Mouse (Mus musculus): ENCODE data around the gene Mars. TPM values are rescaled to one million over a fixed set of nuclear protein-coding genes. Genes with fewer than 3 reads are reported as not detected.
"Not testable (repeated sequence)": the region's sequence is repeated elsewhere in the genome, so short reads cannot be mapped to it uniquely, and the experiment has no call there.

Gene Mars
- total RNA-seq, 2 experiments from 2014 or later = 59.1 to 61.5 TPM

DNA sequence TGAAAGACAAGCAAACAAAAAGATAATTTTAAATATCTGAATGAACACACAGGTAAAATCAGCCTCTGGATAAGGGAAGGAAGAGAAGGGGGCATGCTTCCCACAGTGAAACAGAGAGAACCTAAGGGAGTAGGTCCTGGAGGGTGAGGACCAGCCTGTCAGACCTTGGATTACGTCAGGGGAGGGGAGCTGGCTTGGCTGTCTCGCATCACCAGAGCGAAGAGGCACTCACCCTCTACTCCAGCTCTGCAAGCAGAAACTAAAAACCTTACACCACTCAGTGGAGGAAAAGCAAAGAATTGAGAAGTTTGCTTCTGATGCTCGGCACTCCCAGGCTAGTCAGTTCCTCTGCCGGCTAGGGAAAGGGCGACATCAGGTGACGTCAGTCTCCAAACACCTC is 8.4 kb upstream of the Mars start:
- intact Hi-C loops (cut with DNase I) = no loop called here
- DNase-seq (ENCODE audit: low spot score in 2 of 2) = no peak

DNA sequence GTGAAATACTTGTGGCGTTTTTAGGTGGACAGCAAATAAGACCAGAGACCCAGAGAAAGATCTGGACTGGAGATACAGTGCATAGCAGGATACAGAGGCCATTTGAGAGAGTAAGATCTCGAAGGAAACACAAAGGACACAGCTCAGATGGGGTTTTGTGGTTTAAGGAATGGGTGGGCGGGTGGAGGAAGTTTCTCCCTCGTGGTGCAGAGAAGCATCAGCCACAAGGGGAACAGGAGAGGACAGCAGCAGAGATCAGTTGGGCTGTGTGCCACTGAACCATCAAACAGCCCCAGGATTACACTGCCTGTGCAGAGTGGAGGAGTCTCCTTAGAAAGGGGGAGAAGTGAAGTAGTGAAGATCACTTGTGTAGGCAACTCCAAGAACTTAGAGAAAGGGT is 6.4 kb upstream of the Mars start:
- DNase-seq (ENCODE audit: low spot score in 2 of 2) = no peak
- intact Hi-C loops (cut with DNase I) = no loop called here

GRCm38 (mm10) chr10:127317277-127317676 is 5.7 kb upstream of the Mars start:
- no peak for DNase-seq (ENCODE audit: low spot score in 2 of 2)
- intact Hi-C loops (cut with DNase I) = no loop called here

GRCm38 (mm10) chr10:127314950-127315349 is 3.4 kb upstream of the Mars start:
- intact Hi-C loops (cut with DNase I); DNase-seq (ENCODE audit: low spot score in 2 of 2): not testable (repeated sequence)

- intact Hi-C loops (cut with DNase I); DNase-seq (ENCODE audit: low spot score in 2 of 2): not testable (repeated sequence)
These were observed 1.9 kb upstream of the Mars start for GRCm38 (mm10) chr10:127313516-127313915.

GRCm38 (mm10) chr10:127312858-127313257 is 1.3 kb upstream of the Mars start:
- no peak for DNase-seq (ENCODE audit: low spot score in 2 of 2)
- intact Hi-C loops (cut with DNase I) = no loop called here

DNA sequence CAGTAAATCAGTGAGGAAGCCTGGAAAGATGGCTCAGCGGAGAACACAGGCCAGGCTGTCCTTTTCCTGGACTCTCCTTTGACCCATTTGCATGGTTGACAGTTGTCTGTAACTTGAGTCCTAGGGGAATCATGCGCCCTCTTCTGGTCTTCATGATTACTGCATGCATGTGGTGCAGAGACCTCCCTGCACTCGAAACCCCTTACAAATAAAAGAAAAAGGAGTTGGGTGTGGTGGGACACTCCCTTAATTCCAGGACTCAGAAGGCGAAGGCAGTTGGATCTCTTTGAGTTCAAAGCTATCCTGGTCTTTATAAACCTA is 730 bp upstream of the Mars start:
- peak; percentile 77 to 83 for DNase-seq (ENCODE audit: low spot score in 2 of 2)
- intact Hi-C loops (cut with DNase I) = no loop called here

DNA sequence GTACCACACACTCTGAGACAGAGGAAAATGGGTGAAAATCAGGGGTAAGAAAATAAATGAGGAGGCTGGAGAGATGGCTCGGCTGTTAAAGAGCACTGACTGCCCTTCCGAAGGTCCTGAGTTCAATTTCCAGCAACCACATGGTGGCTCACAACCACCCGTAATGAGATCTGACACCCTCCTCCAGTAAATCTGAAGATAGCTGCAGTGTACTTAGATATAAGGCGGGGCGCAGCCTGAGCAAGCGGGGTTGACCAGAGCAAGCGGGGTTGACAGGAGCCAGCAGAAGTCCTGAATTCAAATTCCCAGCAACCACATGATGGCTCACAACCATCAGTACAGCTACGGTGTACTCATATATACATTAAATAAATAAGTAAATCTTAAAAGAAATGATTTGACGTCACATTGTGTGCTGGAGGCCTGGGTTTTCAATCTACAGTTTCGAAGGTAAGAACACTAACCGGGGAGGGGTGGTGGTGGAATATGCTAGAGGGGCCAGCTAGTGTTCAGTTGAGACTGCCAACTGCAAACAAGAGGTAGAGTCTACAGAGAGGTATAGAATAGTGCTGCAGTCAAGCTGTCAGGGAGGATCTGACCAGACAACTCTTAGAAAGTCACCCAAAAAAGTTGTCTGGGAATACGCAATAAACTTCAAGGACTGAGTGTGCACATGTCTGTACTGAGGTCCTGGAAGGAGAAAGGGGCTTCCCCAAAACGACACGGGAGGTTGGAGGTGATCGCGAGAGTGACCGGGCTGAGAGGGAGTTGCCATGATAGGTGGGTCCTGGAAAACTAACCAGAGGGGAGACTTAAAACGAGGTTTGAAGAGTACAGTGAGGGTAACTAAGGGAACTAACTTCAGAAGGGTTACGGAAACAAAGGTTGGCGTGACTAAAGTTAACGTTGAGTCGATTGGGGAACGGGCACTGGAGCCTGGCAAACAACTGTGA is 787 bp downstream of the Mars start:
- no peak for DNase-seq (ENCODE audit: low spot score in 2 of 2)
- intact Hi-C loops (cut with DNase I) = no loop called here

DNA sequence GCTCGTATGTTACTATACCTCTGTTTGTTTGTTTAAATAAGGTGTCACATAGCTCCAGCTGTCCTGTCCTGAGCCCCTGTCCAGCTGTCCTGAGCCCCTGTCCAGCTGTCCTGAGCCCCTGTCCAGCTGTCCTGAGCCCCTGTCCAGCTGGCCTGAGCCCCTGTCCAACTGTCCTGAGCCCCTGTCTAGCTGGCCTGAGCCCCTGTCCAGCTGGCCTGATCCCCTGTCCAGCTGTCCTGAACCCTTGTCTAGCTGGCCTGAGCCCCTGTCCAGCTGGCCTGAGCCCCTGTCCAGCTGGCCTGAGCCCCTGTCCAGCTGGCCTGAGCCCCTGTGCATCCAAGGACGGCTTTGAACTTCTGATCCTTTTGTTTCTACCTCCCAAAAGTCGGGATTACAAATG is 2.4 kb downstream of the Mars start:
- DNase-seq (ENCODE audit: low spot score in 2 of 2); intact Hi-C loops (cut with DNase I): not testable (repeated sequence)

- intact Hi-C loops (cut with DNase I) = no loop called here
- no peak for DNase-seq (ENCODE audit: low spot score in 2 of 2)
These were observed 8.4 kb downstream of the Mars start for GRCm38 (mm10) chr10:127303136-127303535.

DNA sequence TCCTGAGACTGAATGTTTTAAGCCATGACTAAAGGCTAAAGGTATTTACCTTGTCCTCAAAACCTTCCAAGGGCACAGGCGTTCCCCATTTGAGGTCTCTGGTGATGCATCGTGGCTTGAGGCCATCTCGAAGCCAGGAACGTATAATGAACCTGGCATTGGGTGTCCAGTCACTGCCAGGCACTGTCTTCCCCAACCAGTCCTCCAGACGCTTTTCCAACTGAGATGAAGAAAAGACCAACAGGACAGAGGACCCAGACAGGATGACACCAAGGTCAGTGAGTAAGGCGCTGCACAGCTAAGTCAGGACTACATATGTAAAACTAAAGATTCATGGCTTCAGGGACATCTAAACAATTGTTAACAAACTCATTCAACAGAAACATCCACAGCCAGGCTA is 11.2 kb downstream of the Mars start:
- no peak for DNase-seq (ENCODE audit: low spot score in 2 of 2)
- intact Hi-C loops (cut with DNase I) = no loop called here

- intact Hi-C loops (cut with DNase I) = no loop called here
These were observed 14.3 kb downstream of the Mars start for GRCm38 (mm10) chr10:127297015-127297871.

GRCm38 (mm10) chr10:127295986-127296794 is 15.4 kb downstream of the Mars start:
- no peak for DNase-seq (ENCODE audit: low spot score in 2 of 2)
- intact Hi-C loops (cut with DNase I) = no loop called here

More at GRCm38 (mm10) chr10:127297015-127297871, 14.3 kb downstream of the Mars start:
- no peak for DNase-seq (ENCODE audit: low spot score in 2 of 2)

- intact Hi-C loops (cut with DNase I) = no loop called here
- no peak for DNase-seq (ENCODE audit: low spot score in 2 of 2)
These were observed 16.6 kb downstream of the Mars start for GRCm38 (mm10) chr10:127294895-127295510.

DNA sequence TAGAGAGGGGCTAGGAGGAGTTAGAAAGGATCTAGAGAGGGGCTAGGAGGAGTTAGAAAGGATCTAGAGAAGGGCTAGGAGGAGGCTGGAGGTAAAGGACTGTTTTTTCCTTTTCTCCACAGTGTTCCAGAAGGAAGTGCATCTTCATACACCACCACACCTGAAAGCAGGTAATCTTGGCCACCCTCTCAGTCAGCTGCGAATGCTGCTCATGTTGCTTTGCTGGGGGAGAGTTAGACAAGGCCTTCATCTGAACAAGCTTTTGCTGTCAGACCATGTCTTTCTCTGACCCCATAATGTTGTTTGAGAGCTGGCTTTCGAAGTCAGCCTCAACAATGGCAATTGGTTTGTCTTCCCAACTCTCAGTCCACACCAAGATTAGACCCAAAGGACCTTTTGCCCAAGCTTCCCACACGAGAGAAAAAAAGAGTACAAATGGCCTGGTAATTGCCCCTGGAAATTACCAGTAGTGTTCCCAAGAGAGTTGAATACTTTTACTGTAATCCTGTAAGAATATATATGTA is 17.9 kb downstream of the Mars start:
- intact Hi-C loops (cut with DNase I) = no loop called here
- DNase-seq (ENCODE audit: low spot score in 2 of 2) = no peak

DNA sequence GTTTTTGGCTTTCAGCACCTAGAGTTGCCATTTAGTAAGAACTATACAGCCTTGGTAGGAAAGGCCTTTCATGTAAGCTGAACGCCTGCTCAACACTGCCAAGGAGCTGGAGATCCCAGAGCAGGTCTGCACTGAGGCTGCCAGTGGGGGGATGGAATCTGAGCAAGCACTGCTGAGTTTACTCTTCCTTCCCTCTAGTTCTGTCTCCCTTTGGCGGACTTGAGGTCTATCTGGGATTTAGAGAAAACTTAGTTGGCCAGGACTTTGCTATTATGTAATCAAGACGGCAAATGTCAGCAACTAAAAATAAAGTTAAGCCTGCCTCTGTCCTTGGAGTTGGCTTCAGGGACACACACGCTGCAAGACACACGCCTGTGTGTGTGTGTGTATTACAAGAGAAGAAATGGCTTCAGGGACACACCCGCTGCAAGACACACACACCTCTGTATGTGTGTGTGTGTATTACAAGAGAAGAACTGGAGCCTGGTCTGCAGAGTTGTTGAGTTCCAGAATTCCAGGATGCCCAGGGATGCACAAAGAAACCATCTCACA is 18.5 kb downstream of the Mars start:
- no peak for DNase-seq (ENCODE audit: low spot score in 2 of 2)

GRCm38 (mm10) chr10:127291881-127292638 is 19.5 kb downstream of the Mars start:
- intact Hi-C loops (cut with DNase I) = no loop called here

More for the DNA sequence above, 18.5 kb downstream of the Mars start:
- intact Hi-C loops (cut with DNase I) = no loop called here

More at GRCm38 (mm10) chr10:127291881-127292638, 19.5 kb downstream of the Mars start:
- DNase-seq (ENCODE audit: low spot score in 2 of 2) = no peak
